Mouse (Mus musculus): ENCODE data around the gene Pabpc4. TPM values are rescaled to one million over a fixed set of nuclear protein-coding genes. Genes with fewer than 3 reads are reported as not detected.
A peak's percentile ranks its signal among the peaks of the same experiment; 100 is the strongest.

Gene Pabpc4
- polyA plus RNA-seq, 1 experiment from 2014 or later: 25.5 TPM

DNA sequence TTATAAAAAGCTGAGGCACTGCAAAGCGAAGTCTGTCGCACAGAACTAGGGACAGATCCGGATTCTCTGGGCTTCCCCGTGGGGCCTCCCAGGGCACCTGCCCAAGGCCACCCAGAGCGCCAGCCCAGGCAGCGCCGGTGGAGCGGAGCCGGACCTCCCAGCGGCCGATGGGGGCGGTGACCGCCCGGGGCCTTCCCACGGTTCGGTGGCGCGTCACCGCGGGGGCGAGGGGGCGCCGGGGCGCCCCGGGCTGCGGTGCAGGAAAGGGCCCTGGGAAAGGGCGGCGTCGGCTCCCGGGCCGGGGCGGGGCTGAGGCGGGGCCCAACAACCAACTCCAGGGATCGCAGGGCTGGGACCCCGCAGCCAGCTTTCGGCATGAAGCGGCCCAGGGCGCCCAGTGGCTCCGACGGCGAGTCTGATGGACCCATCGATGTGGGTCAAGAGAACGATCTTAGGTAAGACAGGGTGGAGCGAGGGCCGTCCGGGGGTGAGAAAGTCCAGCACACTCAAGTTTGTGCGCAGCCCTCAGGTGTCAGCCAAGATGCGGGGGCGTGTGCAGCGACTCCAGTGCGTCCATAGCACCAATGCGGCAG lies 28.6 kb upstream of the Pabpc4 start, which contains the start of gene Heyl:
Heyl (plus strand) TSS at position 65 of the 593 bp plus-strand sequence.
- WGBS: 3% methylated on average over 52 of the region's 52 CpGs
- Histone ChIP-seq H3K4me2 (replicated peaks) (peak within 1 kb of the TSS; percentile 68), H3K9me3 (no peaks in the 10 kb centered on the region), H3K4me1 (replicated peaks) (peaks cover 7% of the 10 kb centered on the region), H3K27me3 (peaks cover 52% of the 10 kb centered on the region), H3K4me3 (replicated peaks) (peak within 1 kb of the TSS; percentile 40), H3K27ac (no peak within 1 kb of the TSS), H3K9ac (replicated peaks) (peak within 1 kb of the TSS; percentile 55; the same call in 1 of the 2 replicates), H3K36me3 (no peaks in the 10 kb centered on the region)
- peak; percentile 63 for ATAC-seq

DNA sequence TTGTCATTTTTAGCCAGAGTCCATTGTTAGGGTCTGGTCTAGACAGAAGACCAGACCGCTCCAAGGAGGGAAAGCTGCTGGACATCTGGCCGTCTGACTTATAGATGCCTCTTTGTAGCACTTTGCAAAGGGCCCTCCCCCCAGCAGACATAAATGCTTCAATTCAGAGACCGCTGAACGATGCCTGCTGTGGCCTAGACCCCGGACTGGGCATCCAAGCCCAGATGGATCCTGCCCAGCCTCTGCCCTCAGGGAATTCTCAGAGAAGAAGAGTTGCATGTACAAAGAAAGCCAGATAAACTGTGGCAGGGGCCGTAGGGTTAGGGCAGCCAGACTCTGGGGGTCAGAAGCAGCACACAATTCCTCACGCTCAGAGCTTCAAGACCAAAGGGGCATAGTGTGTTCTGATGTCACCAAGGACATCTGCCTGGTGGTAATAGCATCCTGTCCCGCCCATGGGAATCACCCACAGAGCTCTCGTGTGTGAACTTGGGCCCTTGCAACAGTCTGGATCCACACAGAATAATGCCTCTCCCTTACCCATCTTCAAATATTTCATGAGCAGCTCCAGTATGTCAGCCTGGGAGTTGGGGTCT lies 26.2 kb upstream of the Pabpc4 start:
- Histone ChIP-seq H3K4me2 (replicated peaks) (no peak overlapping the region), H3K27me3 (peaks cover 74% of the 10 kb centered on the region), H3K4me3 (replicated peaks) (no peak overlapping the region), H3K4me1 (replicated peaks) (peaks cover 18% of the 10 kb centered on the region), H3K36me3 (no peaks in the 10 kb centered on the region), H3K9ac (replicated peaks) (no peak overlapping the region), H3K9me3 (no peaks in the 10 kb centered on the region), H3K27ac (no peak overlapping the region)
- 71% methylated on average over 9 of the region's 9 CpGs for WGBS
- ATAC-seq: no peak

DNA sequence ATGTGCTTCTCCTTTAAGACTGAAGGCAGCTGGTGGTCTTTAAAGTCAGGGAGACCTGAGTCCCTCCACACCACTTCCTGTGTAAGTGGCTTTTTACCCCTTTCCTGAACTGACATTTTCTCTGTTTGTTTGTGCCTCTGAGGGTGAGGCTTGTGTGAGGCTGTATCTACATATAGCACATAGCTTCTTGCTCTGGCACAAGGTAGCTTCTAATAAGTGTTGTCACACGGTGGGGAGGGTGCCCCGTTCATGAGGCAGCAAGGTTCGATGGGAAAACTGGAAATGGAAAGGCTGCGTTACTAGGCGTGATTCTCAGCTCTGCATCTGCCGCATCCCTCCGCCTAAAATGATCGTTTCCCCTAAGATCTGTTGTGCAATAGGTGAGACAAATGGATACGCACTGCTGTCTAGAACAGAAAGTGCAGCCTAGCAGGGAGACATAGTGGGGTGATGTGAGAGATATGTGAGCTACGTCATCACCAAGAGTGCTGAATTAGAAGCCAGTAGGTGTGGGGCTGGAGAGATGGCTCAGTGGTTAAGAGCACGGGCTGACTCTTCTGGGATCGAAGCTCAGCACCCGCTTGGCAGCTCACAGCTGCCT lies 25.6 kb upstream of the Pabpc4 start:
- Histone ChIP-seq H3K4me3 (replicated peaks) (no peak overlapping the region), H3K36me3 (no peaks in the 10 kb centered on the region), H3K9ac (replicated peaks) (no peak overlapping the region), H3K9me3 (no peaks in the 10 kb centered on the region), H3K4me1 (replicated peaks) (peaks cover 18% of the 10 kb centered on the region), H3K27ac (no peak overlapping the region), H3K4me2 (replicated peaks) (no peak overlapping the region), H3K27me3 (peaks cover 72% of the 10 kb centered on the region)
- ATAC-seq: no peak
- 84% methylated on average over 13 of the region's 13 CpGs for WGBS

DNA sequence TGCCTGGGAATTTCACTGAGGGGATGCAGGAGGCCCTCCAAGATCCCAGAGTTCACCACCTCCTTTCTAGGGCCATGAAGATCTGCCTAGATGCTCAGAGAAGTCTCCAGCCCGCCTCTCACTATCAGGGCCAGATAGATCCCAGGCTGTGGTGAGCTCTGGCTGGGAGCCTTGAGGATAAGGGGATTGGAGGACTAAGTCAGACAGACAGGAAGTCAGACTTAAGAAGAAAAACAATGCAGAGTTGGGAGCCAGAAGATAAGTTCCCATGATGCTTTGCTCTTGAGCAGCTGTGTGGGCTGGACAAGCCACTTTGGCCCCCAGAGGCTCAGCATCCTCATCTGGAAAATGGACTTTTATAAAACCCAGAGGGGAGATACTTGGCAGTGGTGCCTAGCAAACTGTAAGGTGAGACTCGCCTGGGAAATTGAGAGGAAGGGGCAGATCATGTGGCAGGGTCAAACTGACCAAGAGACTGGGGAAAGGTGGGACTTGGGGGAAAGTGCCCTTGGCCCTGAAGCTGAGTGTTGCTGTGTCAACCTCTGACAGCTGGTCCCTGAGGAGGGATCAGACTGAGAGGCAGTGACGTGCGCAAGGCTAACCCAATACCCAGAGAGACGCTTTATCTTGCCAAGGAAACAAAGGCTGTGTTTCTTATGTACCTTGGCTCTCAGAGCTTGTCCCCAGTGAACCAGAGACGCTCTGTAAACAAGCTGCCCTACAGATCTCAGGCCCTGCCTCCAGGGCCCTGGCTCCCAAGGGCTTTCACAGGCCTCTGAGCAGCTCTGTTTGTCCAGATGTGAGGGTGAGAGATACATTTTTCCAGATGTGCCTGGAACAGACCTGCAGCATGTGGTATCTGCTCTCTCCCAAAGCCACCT lies 24.5 kb upstream of the Pabpc4 start:
- H3K4me1 ChIP-seq (replicated peaks): peaks cover 18% of the 10 kb centered on the region
- ATAC-seq: no peak
- H3K4me3 ChIP-seq (replicated peaks): no peak overlapping the region
- no peaks in the 10 kb centered on the region for H3K36me3 ChIP-seq
- no peak overlapping the region for H3K27ac ChIP-seq
- no peaks in the 10 kb centered on the region for H3K9me3 ChIP-seq
- no peak overlapping the region for H3K9ac ChIP-seq (replicated peaks)
- no peak overlapping the region for H3K4me2 ChIP-seq (replicated peaks)
- peaks cover 62% of the 10 kb centered on the region for H3K27me3 ChIP-seq
- 67% methylated on average over 6 of the region's 6 CpGs for WGBS

DNA sequence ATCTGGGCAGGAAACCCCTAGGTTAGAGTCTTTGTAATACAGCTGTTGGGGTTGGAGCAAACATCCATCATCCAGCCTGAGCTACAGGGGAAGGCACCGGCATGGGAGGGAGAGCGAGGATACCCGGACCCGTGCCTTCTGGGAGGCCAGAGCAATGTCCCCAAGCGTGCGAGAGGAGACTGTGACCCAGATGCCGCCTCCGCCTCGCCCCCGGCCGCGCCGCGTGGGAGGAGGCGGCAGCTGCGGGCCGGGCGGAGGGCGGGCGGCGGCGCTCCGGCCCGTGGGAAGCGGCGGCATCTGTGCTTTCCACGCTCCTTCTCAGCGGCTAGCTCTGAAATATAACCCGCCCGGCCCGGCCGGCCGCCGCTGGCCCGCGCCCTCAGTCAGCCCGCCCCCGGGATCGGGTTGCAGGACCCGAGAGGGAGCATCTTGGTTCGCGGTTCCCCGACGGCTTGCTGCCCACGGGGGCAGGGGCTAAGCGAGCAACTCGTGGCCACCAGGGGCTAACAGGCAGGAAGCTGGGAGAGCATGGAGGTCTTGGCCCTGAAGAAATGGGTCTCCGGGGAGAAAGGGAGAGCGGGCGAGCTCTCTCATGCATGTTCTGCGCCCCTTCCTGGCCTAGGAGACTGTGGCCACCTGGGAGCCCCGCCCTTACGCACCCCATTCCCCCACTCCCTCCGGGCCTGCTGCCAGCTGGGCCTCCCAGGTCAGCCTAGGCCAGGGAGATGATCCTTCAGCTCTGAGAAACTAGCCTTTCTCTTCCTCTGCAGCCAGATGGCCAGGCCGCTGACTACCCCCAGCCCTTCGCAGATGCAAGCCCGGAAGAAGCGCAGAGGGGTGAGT lies 22.6 kb upstream of the Pabpc4 start:
- Histone ChIP-seq H3K27me3 (peaks cover 42% of the 10 kb centered on the region), H3K9me3 (no peaks in the 10 kb centered on the region), H3K9ac (replicated peaks) (peak overlapping the region; percentile 53), H3K4me1 (replicated peaks) (peaks cover 10% of the 10 kb centered on the region), H3K4me3 (replicated peaks) (peak overlapping the region; percentile 38), H3K27ac (no peak overlapping the region), H3K4me2 (replicated peaks) (peak overlapping the region; percentile 57), H3K36me3 (no peaks in the 10 kb centered on the region)
- WGBS: 4% methylated on average over 53 of the region's 58 CpGs
- ATAC-seq: peak; percentile 61

DNA sequence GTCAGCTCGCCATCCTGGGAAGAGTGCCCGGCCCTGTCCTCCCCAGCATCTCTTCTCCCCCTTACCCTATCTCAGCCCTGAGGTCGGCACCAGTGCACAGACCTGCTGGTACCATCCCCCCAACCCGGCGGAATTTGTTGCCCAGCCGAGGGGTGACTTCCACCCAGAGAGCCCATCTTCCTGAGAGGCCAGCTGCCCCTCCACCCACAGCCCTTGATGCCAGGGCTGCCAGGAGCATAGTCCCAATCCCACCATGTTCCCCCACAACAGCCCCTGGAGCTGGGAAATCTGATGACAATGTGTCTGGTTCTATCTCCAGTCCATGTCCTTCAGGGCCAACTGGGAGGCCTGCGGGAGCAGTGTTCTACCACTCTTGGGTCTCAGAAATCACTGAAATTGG lies 15.9 kb upstream of the Pabpc4 start:
- 91% methylated on average over 7 of the region's 7 CpGs for WGBS
- H3K9ac ChIP-seq (replicated peaks): no peak overlapping the region
- ATAC-seq: no peak
- no peak overlapping the region for H3K4me2 ChIP-seq (replicated peaks)
- H3K4me1 ChIP-seq (replicated peaks): no peaks in the 10 kb centered on the region
- H3K9me3 ChIP-seq: no peaks in the 10 kb centered on the region
- H3K36me3 ChIP-seq: no peaks in the 10 kb centered on the region
- no peak overlapping the region for H3K27ac ChIP-seq
- no peak overlapping the region for H3K4me3 ChIP-seq (replicated peaks)
- 0 out of 2 replicates have a peak, but pooled peaks cover 4% of the 10 kb centered on the region for H3K27me3 ChIP-seq

DNA sequence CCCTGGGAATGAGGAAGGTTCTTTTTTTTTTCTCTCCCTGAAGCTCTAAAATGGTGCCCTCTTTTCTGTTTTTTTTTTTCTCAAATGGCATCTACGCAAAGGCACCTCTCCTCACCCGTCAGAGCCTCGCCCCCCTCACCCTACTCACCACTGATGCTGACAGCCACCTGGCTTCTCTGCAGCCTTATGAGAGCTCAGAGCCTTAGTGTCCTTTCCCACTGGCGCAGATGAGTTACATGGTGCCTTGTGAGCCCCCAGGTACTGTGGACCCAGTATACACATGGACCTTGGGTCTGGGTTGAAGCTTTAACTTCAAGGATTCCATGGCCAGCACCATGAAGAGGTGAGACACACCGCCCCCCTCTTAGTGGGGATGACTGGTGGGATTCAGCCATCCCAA lies 15.5 kb upstream of the Pabpc4 start:
- no peak overlapping the region for H3K9ac ChIP-seq (replicated peaks)
- ATAC-seq: no peak
- 90% methylated on average over 5 of the region's 5 CpGs for WGBS
- no peak overlapping the region for H3K4me3 ChIP-seq (replicated peaks)
- H3K4me2 ChIP-seq (replicated peaks): no peak overlapping the region
- 0 out of 2 replicates have a peak, but pooled peaks cover 4% of the 10 kb centered on the region for H3K27me3 ChIP-seq
- H3K36me3 ChIP-seq: no peaks in the 10 kb centered on the region
- no peak overlapping the region for H3K27ac ChIP-seq
- no peaks in the 10 kb centered on the region for H3K4me1 ChIP-seq (replicated peaks)
- H3K9me3 ChIP-seq: no peaks in the 10 kb centered on the region

DNA sequence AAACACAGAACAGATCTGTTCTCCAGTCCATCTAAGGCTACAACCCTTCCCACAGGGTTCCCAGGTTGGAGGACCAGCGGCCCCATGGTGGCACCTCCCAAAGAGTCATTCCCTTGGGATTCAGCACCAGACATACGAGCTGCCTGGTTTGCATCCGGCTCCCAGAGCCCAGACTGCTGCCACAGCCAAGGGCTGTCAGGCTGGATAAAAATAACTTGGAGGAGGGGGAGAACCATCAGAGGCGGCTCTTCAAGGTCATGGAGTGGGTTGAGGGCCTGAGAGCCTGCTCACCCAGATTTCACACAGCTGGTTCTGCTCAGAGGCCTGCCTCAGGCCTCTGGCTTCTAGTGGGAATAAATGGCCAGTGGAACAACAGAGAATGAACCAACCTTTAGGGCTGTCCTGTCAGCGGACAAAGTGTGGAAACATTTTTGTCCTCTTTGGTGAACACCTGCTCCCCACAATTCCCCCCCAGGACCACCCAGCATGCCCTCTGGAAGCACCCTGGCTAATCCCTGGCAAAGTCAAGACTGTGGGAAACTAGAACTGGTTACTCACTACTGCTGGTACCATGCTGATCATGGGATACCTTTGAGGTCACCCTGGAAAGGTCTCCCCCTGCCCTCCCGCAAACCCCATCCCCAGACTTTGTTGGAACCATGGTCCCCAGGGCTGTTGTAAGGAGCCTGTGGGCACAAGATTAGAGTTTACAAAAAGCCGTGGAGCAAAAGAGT lies 14.8 kb upstream of the Pabpc4 start:
- Histone ChIP-seq H3K9ac (replicated peaks) (no peak overlapping the region), H3K4me1 (replicated peaks) (no peaks in the 10 kb centered on the region), H3K27me3 (0 out of 2 replicates have a peak, but pooled peaks cover 4% of the 10 kb centered on the region), H3K27ac (no peak overlapping the region), H3K4me2 (replicated peaks) (no peak overlapping the region), H3K4me3 (replicated peaks) (no peak overlapping the region), H3K9me3 (no peaks in the 10 kb centered on the region), H3K36me3 (no peaks in the 10 kb centered on the region)
- WGBS: 71% methylated on average over 7 of the region's 7 CpGs
- no peak for ATAC-seq

DNA sequence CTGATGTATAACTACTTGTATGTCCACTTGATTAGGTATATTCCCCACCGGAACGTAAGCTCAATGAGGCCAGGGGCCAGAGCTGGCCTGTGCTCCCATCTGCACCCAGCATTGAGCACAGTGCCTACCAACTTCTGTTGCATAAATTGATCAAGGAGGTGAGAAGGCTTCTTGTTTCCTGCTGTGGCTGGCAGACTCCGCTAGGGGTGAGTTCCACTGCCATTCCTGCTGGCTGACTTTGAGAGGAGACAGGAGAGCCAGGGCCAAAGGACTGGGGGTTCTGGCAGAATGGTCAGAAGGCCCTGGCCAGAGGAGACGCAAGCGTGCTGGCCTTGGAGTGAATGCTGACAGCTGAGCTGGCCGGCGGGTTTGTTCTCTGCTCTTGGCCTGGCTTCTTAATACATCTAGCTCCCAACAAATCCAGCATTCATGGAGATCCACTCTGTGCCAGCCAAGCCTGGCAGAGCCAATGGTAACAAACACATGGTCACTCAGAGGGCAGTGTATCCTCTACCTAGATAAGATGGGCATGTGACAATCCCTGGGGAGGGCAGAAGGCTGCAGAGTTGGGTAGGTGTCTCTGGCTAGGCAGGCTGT lies 13.1 kb upstream of the Pabpc4 start:
- ATAC-seq: no peak
- Histone ChIP-seq H3K9me3 (no peaks in the 10 kb centered on the region), H3K4me2 (replicated peaks) (no peak overlapping the region), H3K27me3 (0 out of 2 replicates have a peak, but pooled peaks cover 4% of the 10 kb centered on the region), H3K36me3 (no peaks in the 10 kb centered on the region), H3K4me3 (replicated peaks) (no peak overlapping the region), H3K27ac (no peak overlapping the region), H3K4me1 (replicated peaks) (no peaks in the 10 kb centered on the region), H3K9ac (replicated peaks) (no peak overlapping the region)
- 86% methylated on average over 7 of the region's 7 CpGs for WGBS

DNA sequence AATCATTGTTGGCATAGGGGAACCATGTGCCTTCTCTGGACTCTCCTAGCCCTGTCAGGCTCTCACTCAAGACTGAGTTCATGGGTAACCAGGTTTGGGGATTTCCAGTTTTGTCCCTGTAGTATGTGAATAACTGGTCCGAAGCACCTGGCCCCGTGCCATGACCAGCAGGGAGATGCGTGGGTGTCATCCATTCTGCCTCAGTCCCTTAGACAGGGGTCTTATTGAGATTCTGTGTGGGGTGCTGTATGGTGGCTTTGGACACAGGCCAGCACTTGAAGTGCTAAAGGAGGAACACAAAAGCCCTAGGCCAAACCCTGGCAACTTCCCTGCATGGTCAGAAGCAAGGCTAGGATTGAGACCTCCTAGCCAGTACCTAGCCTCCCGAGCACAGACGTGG lies 9.9 kb upstream of the Pabpc4 start:
- no peak for ATAC-seq
- H3K4me2 ChIP-seq (replicated peaks): no peak overlapping the region
- WGBS: 70% methylated on average over 5 of the region's 5 CpGs

More for the DNA sequence above, 9.9 kb upstream of the Pabpc4 start:
- H3K9ac ChIP-seq (replicated peaks): no peak overlapping the region
- H3K4me3 ChIP-seq (replicated peaks): no peak overlapping the region
- H3K36me3 ChIP-seq: no peaks in the 10 kb centered on the region
- H3K9me3 ChIP-seq: no peaks in the 10 kb centered on the region
- no peak overlapping the region for H3K27ac ChIP-seq
- H3K4me1 ChIP-seq (replicated peaks): no peaks in the 10 kb centered on the region
- no peaks in the 10 kb centered on the region for H3K27me3 ChIP-seq
